ENCODE assay signal across 8 mouse cellular contexts in genomic region chr2:24405345-24406012, GRCm38 (mm10). TPM values are rescaled to one million over a fixed set of nuclear protein-coding genes. Genes with fewer than 3 reads are reported as not detected.
DNase-seq lines count a peak whose midpoint lies in the region; ATAC-seq lines count a peak whose summit lies in the region.

No protein-coding gene starts in this region.

- peak; percentile 82 for DNase-seq in R1 (ENCODE audit: low read depth, low spot score)
- peak; percentile 52 for DNase-seq in cerebellum, adult 9-10 months
- peak; percentile 78 for DNase-seq in hindbrain, embryonic 14.5 days (ENCODE audit: low spot score)
- DNase-seq in left cerebral cortex, postnatal 14 days (ENCODE audit: low spot score in 2 of 2): peak; percentile 52 to 69
- peak; percentile 54 to 60 for DNase-seq in right cerebral cortex, adult 2 months (ENCODE audit: low spot score in 2 of 2)
- DNase-seq in urinary bladder, postnatal 36 days (ENCODE audit: low spot score in 2 of 2): peak; percentile 55 to 69

- H3K4me1 ChIP-seq in hindbrain, embryonic 14.5 days (replicated peaks; ENCODE audit: control insufficient read depth, insufficient read depth, low read length): no peaks in the 10 kb centered on the region; the same call in 1 of the 2 replicates

- intact Hi-C loops in left cerebral cortex, postnatal 14 days (cut with DNase I): loop anchor here (2.0 to 10.0 kb wide), 3 partner anchors 49 to 349 kb away; no protein-coding TSS in a partner anchor

- H3K9me3 ChIP-seq in hindbrain, embryonic 14.5 days (ENCODE audit: control insufficient read depth, low read length): no peaks in the 10 kb centered on the region

- no peaks in the 10 kb centered on the region for H3K36me3 ChIP-seq in hindbrain, embryonic 14.5 days (replicated peaks; ENCODE audit: control insufficient read depth, insufficient read depth)

- ATAC-seq in frontal cortex, adult (ENCODE audit: low TSS enrichment): peak; percentile 78
- ATAC-seq in hindbrain, embryonic 14.5 days (ENCODE audit: low FRiP score): peak; percentile 64
- ATAC-seq in megakaryocyte-erythroid progenitor cell, adult 5-6 weeks (replicated peaks; ENCODE audit: low FRiP score, low TSS enrichment, poor library complexity, severe bottlenecking): peak; percentile 83

- peak overlapping the region; percentile 28; the same call in 1 of the 2 replicates for H3K9ac ChIP-seq in hindbrain, embryonic 14.5 days

- H3K27ac ChIP-seq in hindbrain, embryonic 14.5 days: no peak overlapping the region

- peak overlapping the region; percentile 54 for H3K4me2 ChIP-seq in hindbrain, embryonic 14.5 days (replicated peaks)

- peaks cover 9% of the 10 kb centered on the region for H3K27me3 ChIP-seq in hindbrain, embryonic 14.5 days (ENCODE audit: control insufficient read depth, insufficient read depth, low read length)

- H3K4me3 ChIP-seq in hindbrain, embryonic 14.5 days (replicated peaks; ENCODE audit: low read length): peak overlapping the region; percentile 15; the same call in 1 of the 2 replicates

- 12% methylated on average over 23 of the region's 23 CpGs for WGBS in hindbrain, embryonic 14.5 days

RNA-seq across cellular contexts. Expression of gene Psd4, which starts 38.1 kb away (rescaled TPM):
- 0.44 and 1.4 TPM in 2 replicates for polyA plus RNA-seq in hindbrain, embryonic 14.5 days (2014; fragmentation: Nextera tagmentation; extraction: Ambion mirVana)
- total RNA-seq in left cerebral cortex, postnatal 14 days (2021): 1 to 10 TPM in 1 of 2 experiments, under 1 TPM in 1; 0.99 to 2.2 TPM
- 43.9 and 50.2 TPM in 2 replicates for total RNA-seq in megakaryocyte-erythroid progenitor cell, adult 5-6 weeks (2014; fragmentation: Nextera tagmentation)
- 32.4 and 38.5 TPM in 2 replicates for total RNA-seq in megakaryocyte-erythroid progenitor cell, adult 5-6 weeks (2017)

Comparison
In these comparisons a context has a peak if more than half of its experiments do, and no peak if none do; other contexts are left out.
1. RNA of gene Psd4, which starts 38.1 kb away (total RNA-seq): 32.4 to 50.2 TPM in megakaryocyte-erythroid progenitor cell, adult 5-6 weeks; 0.99 to 2.2 TPM in left cerebral cortex, postnatal 14 days; every median in the first group is over 10 times any median in the second.
2. Peak in every context shown above with its lines, with median percentiles within 50 percentile points of each other: DNase-seq and ATAC-seq.